Mouse (Mus musculus): ENCODE measurements around the gene Appbp2. TPM values are rescaled to one million over a fixed set of nuclear protein-coding genes. Genes with fewer than 3 reads are reported as not detected.
A peak's percentile ranks its signal among the peaks of the same experiment; 100 is the strongest.

Gene Appbp2
- polyA plus RNA-seq (2015; fragmentation: Nextera tagmentation; extraction: Ambion mirVana) = 31.7 and 34.7 TPM in 2 replicates

DNA sequence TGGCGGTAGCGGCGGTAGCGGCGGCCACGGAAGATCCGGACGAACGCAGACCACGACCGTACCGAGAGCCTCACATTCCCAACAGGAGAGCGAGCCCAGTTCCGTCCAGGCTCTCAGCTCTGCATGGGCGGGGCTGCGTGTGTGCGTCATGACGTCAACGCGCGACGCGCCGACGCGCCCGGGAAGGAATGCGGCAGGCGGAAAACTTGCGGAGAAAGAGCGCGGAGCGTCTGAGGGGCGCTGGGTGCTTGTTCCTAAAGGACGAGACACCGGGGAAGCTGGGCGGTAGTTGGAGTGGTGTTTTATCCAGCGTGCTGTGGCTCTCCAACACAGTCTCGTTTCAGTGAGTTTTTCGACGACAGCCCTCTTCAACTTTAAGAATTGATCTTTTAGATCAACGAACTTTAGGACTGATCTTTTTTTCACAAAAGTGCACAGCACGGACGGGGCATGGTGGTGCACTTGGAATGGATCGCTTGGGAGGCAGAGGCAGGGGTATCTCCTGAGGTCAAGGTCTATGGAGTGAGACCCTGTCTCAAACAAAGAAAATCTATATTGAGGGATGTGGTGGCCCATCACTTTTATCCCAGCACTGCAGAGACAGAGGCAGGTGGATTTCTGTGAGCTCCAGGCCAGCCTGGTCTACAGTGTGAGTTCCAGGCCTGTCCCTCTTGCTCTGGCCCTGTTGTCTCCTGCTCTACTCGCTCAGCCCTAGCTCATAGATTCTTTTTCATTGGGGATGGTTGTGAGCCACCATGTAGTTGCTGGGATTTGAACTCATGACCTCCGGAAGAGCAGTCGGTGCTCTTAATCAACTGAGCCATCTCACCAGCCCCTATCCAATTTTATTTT, at the start of gene Appbp2:
Gene Appbp2, minus strand, starts transcription at position 141 of the 852 bp plus-strand sequence.
- peak; percentile 96 for ATAC-seq (replicated peaks; ENCODE audit: insufficient number of reproducible peaks, insufficient read depth, low FRiP score, low read depth)
- H3K9me3 ChIP-seq (replicated peaks) = no peaks in the 10 kb centered on the region
- H3K36me3 ChIP-seq = no peaks in the 10 kb centered on the region
- peak within 1 kb of the TSS; percentile 99 for H3K27ac ChIP-seq
- H3K4me3 ChIP-seq = peak within 1 kb of the TSS; percentile 72
- H3K4me1 ChIP-seq (replicated peaks) = peaks cover 13% of the 10 kb centered on the region
- H3K9ac ChIP-seq = peak within 1 kb of the TSS; percentile 88
- WGBS = 4% methylated on average over 48 of the region's 48 CpGs
- H3K4me2 ChIP-seq = peak within 1 kb of the TSS; percentile 76
- no peaks in the 10 kb centered on the region for H3K27me3 ChIP-seq

DNA sequence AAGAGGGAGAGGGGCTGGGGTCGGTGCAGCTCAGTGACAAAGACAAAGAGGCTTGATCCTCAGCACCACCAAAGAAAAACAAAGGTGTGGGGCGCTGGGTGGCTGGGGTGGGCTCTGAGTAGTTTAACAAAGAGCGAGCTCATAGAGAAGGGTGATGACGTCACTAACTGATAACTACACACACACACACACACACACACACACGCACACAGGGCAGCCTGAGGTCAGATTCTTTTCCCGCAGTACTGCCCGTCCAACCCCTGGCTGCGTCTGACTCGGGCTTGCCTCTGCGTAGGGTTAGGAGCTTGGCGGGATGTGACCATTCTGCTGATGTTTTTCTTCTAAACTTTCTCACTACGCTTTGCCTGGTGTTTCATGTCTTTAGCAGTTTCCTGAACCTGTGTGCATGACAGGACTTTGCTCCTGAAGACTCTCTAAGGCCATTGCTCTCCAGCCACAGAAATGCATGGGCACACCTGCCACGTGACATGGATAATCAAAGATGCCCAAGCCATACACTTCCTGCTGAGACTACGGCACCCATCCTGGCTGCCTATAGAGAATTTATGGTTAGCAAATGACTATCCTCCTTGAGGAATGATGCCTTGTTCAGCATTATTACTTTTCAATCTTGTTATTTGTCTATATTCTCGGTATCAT, 46.4 kb upstream of the Appbp2 start:
- Histone ChIP-seq H3K27me3 (no peaks in the 10 kb centered on the region), H3K4me2 (no peak overlapping the region), H3K9me3 (replicated peaks) (no peaks in the 10 kb centered on the region), H3K27ac (no peak overlapping the region), H3K4me3 (no peak overlapping the region), H3K4me1 (replicated peaks) (0 out of 2 replicates have a peak, but pooled peaks cover 2% of the 10 kb centered on the region), H3K36me3 (no peaks in the 10 kb centered on the region), H3K9ac (no peak overlapping the region)
- WGBS = 44% methylated on average over 15 of the region's 15 CpGs
- ATAC-seq (replicated peaks; ENCODE audit: insufficient number of reproducible peaks, insufficient read depth, low FRiP score, low read depth) = no peak

DNA sequence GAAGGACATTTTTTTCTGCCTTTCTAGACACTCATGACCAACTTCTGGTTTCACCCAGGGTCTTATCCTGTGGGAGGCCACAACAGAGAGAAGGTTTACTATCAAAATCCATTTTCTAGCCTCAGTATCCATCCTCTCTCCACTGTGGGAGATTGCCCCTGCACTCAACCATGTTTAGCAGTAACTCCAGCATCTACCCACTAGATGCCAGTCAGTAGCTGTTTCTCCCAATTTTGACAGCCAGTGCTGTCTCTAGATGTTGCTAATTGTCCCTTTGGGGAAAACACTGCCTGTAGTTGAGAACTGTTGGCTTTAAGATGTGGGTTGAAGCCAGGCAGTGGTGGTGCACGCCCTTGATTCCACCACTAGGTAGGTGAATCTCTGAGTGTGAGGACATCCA, 43.2 kb upstream of the Appbp2 start:
- Histone ChIP-seq H3K27me3 (no peaks in the 10 kb centered on the region), H3K4me3 (no peak overlapping the region), H3K36me3 (no peaks in the 10 kb centered on the region), H3K9me3 (replicated peaks) (no peaks in the 10 kb centered on the region), H3K4me2 (no peak overlapping the region), H3K9ac (no peak overlapping the region), H3K4me1 (replicated peaks) (0 out of 2 replicates have a peak, but pooled peaks cover 2% of the 10 kb centered on the region), H3K27ac (no peak overlapping the region)
- no peak for ATAC-seq (replicated peaks; ENCODE audit: insufficient number of reproducible peaks, insufficient read depth, low FRiP score, low read depth)
- 48% methylated on average over 1 of the region's 1 CpGs for WGBS

DNA sequence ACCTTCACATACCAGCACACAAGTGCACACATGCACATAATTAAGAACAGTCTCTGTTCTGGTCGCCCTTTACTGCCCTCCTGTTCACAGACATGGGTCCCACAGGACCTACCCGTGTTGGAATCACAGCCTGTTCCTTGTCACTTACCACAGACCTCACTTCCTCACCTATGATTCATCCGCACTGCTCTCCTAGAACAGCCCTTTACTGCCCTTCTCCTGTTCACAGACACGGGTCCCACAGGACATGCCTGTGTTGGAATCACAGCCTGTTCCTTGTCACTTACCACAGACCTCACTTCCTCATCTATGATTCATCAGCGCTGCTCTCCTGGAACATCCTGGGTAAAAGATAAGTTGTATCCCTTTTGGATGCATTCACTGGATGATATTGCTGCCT, 42.7 kb upstream of the Appbp2 start:
- H3K4me2 ChIP-seq = no peak overlapping the region
- no peak overlapping the region for H3K4me3 ChIP-seq
- no peaks in the 10 kb centered on the region for H3K27me3 ChIP-seq
- 46% methylated on average over 5 of the region's 5 CpGs for WGBS
- H3K9me3 ChIP-seq (replicated peaks) = no peaks in the 10 kb centered on the region
- H3K36me3 ChIP-seq = no peaks in the 10 kb centered on the region
- H3K9ac ChIP-seq = no peak overlapping the region
- no peak overlapping the region for H3K27ac ChIP-seq
- ATAC-seq (replicated peaks; ENCODE audit: insufficient number of reproducible peaks, insufficient read depth, low FRiP score, low read depth) = 0 out of 2 replicates have a peak, but pooled peaks have one; percentile 47
- 0 out of 2 replicates have a peak, but pooled peaks cover 2% of the 10 kb centered on the region for H3K4me1 ChIP-seq (replicated peaks)

- H3K9ac ChIP-seq = no peak overlapping the region
- H3K4me1 ChIP-seq (replicated peaks) = 0 out of 2 replicates have a peak, but pooled peaks cover 2% of the 10 kb centered on the region
- H3K27ac ChIP-seq = no peak overlapping the region
- no peak for ATAC-seq (replicated peaks; ENCODE audit: insufficient number of reproducible peaks, insufficient read depth, low FRiP score, low read depth)
- no peaks in the 10 kb centered on the region for H3K9me3 ChIP-seq (replicated peaks)
- no peaks in the 10 kb centered on the region for H3K27me3 ChIP-seq
- H3K36me3 ChIP-seq = no peaks in the 10 kb centered on the region
- H3K4me3 ChIP-seq = no peak overlapping the region
- no peak overlapping the region for H3K4me2 ChIP-seq
- 68% methylated on average over 5 of the region's 5 CpGs for WGBS
Observed at GRCm38 (mm10) chr11:85275151-85275550, 40.2 kb upstream of the Appbp2 start.

- H3K9me3 ChIP-seq (replicated peaks) = no peaks in the 10 kb centered on the region
- no peak for ATAC-seq (replicated peaks; ENCODE audit: insufficient number of reproducible peaks, insufficient read depth, low FRiP score, low read depth)
- no peak overlapping the region for H3K4me3 ChIP-seq
- no peak overlapping the region for H3K4me2 ChIP-seq
- no peak overlapping the region for H3K27ac ChIP-seq
- H3K9ac ChIP-seq = no peak overlapping the region
- WGBS = 61% methylated on average over 6 of the region's 6 CpGs
- 0 out of 2 replicates have a peak, but pooled peaks cover 2% of the 10 kb centered on the region for H3K4me1 ChIP-seq (replicated peaks)
- H3K36me3 ChIP-seq = no peaks in the 10 kb centered on the region
- H3K27me3 ChIP-seq = no peaks in the 10 kb centered on the region
Observed at GRCm38 (mm10) chr11:85273299-85273698, 38.4 kb upstream of the Appbp2 start.

GRCm38 (mm10) chr11:85270631-85271030, 35.7 kb upstream of the Appbp2 start:
- Histone ChIP-seq H3K9ac (no peak overlapping the region), H3K4me1 (replicated peaks) (no peaks in the 10 kb centered on the region), H3K9me3 (replicated peaks) (no peaks in the 10 kb centered on the region), H3K36me3 (no peaks in the 10 kb centered on the region), H3K27ac (no peak overlapping the region), H3K4me3 (no peak overlapping the region), H3K27me3 (no peaks in the 10 kb centered on the region), H3K4me2 (no peak overlapping the region)
- no peak for ATAC-seq (replicated peaks; ENCODE audit: insufficient number of reproducible peaks, insufficient read depth, low FRiP score, low read depth)
- 54% methylated on average over 3 of the region's 3 CpGs for WGBS

GRCm38 (mm10) chr11:85267393-85267792, 32.5 kb upstream of the Appbp2 start:
- WGBS = 93% methylated on average over 1 of the region's 1 CpGs
- no peak overlapping the region for H3K4me2 ChIP-seq

DNA sequence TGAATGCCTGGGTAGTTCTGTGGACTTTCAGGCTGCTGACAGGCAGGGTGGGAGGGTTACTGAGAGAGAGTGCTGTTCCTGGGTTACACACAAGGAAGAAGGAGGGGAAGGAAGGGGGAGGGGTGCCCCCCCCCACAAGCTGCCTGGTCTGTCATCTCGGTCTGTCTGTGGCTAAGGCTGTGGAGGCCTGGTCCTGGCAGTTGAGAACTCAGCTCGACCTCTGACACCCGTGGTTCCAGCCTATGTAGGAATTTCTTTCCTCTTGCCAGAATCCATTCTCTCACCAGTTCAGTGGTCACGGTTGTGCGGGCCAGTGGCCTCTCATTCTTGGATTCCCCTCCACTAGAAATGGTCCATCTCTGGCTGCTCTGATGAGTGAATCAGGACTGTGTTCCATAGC, 29.7 kb upstream of the Appbp2 start:
- 64% methylated on average over 5 of the region's 5 CpGs for WGBS
- Histone ChIP-seq H3K4me2 (no peak overlapping the region), H3K4me1 (replicated peaks) (no peaks in the 10 kb centered on the region), H3K9ac (no peak overlapping the region), H3K36me3 (no peaks in the 10 kb centered on the region), H3K9me3 (replicated peaks) (no peaks in the 10 kb centered on the region), H3K27me3 (no peaks in the 10 kb centered on the region), H3K27ac (no peak overlapping the region), H3K4me3 (no peak overlapping the region)
- no peak for ATAC-seq (replicated peaks; ENCODE audit: insufficient number of reproducible peaks, insufficient read depth, low FRiP score, low read depth)

More at GRCm38 (mm10) chr11:85267393-85267792, 32.5 kb upstream of the Appbp2 start:
- no peak for ATAC-seq (replicated peaks; ENCODE audit: insufficient number of reproducible peaks, insufficient read depth, low FRiP score, low read depth)
- Histone ChIP-seq H3K36me3 (no peaks in the 10 kb centered on the region), H3K4me1 (replicated peaks) (no peaks in the 10 kb centered on the region), H3K27me3 (no peaks in the 10 kb centered on the region), H3K9me3 (replicated peaks) (no peaks in the 10 kb centered on the region), H3K9ac (no peak overlapping the region), H3K4me3 (no peak overlapping the region), H3K27ac (no peak overlapping the region)

DNA sequence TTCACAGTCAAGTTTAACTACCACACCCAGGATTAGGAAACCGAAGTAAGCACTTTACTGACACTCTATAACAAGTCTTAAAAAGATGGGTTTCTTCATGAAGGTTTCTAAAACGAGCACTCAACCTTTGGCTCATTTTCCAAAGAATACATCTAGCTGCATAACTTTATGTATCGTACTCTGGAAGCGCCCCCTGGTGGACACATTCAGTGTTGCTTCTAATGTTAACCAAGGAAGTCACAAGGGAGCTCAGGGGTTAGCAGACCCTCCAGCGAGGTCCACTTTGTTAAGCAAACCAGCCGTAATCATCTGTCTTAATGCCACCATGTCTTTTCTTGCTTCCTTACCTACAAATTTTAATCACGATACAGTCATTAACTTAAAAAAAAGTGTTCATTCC, 26.3 kb upstream of the Appbp2 start:
- no peaks in the 10 kb centered on the region for H3K27me3 ChIP-seq
- no peaks in the 10 kb centered on the region for H3K36me3 ChIP-seq
- no peak overlapping the region for H3K9ac ChIP-seq
- no peak overlapping the region for H3K4me3 ChIP-seq
- H3K9me3 ChIP-seq (replicated peaks) = no peaks in the 10 kb centered on the region
- no peak overlapping the region for H3K27ac ChIP-seq
- no peak overlapping the region for H3K4me2 ChIP-seq
- H3K4me1 ChIP-seq (replicated peaks) = no peaks in the 10 kb centered on the region
- WGBS = 28% methylated on average over 7 of the region's 7 CpGs
- ATAC-seq (replicated peaks; ENCODE audit: insufficient number of reproducible peaks, insufficient read depth, low FRiP score, low read depth) = no peak

GRCm38 (mm10) chr11:85258966-85259365, 24.0 kb upstream of the Appbp2 start:
- Histone ChIP-seq H3K36me3 (no peaks in the 10 kb centered on the region), H3K4me1 (replicated peaks) (peaks cover 4% of the 10 kb centered on the region), H3K4me2 (no peak overlapping the region), H3K27me3 (no peaks in the 10 kb centered on the region), H3K4me3 (no peak overlapping the region), H3K27ac (no peak overlapping the region), H3K9ac (no peak overlapping the region), H3K9me3 (replicated peaks) (no peaks in the 10 kb centered on the region)
- ATAC-seq (replicated peaks; ENCODE audit: insufficient number of reproducible peaks, insufficient read depth, low FRiP score, low read depth) = no peak
- 88% methylated on average over 11 of the region's 11 CpGs for WGBS
